Mouse (Mus musculus): Measurements from ENCODE around the gene Nkain1. TPM values are rescaled to one million over a fixed set of nuclear protein-coding genes. Genes with fewer than 3 reads are reported as not detected.

Nkain1 gene
- polyA plus RNA-seq, 1 experiment: not detected

GRCm38 (mm10) chr4:130521466-130521865 lies 52.5 kb downstream of the Nkain1 start:
- TF ChIP-seq POLR2A (IDR thresholded peaks at IDR 0.05; ENCODE audit: insufficient read depth, low read depth, low read length) (no peak), CTCF (IDR thresholded peaks at IDR 0.05; ENCODE audit: insufficient read depth, low read depth, low read length) (no peak)
- Histone ChIP-seq H3K4me3 (ENCODE audit: insufficient read depth, low read depth, low read length) (no peak overlapping the region), H3K27ac (ENCODE audit: insufficient read depth, low read depth, low read length) (no peak overlapping the region), H3K4me1 (ENCODE audit: control insufficient read depth, insufficient read depth, low read length) (peaks cover 11% of the 10 kb centered on the region)
- 97% methylated on average over 6 of the region's 6 CpGs for WGBS

GRCm38 (mm10) chr4:130520482-130520851 lies 53.5 kb downstream of the Nkain1 start:
- WGBS: 7% methylated on average over 9 of the region's 9 CpGs
- no peak overlapping the region for H3K27ac ChIP-seq (ENCODE audit: insufficient read depth, low read depth, low read length)
- peak overlapping the region; percentile 64 for H3K4me3 ChIP-seq (ENCODE audit: insufficient read depth, low read depth, low read length)
- no peak for TF ChIP-seq CTCF (IDR thresholded peaks at IDR 0.05; ENCODE audit: insufficient read depth, low read depth, low read length)
- TF ChIP-seq POLR2A (IDR thresholded peaks at IDR 0.05; ENCODE audit: insufficient read depth, low read depth, low read length): no peak
- peaks cover 11% of the 10 kb centered on the region for H3K4me1 ChIP-seq (ENCODE audit: control insufficient read depth, insufficient read depth, low read length)

- peak overlapping the region; percentile 64 for H3K4me3 ChIP-seq (ENCODE audit: insufficient read depth, low read depth, low read length)
- WGBS: 4% methylated on average over 40 of the region's 40 CpGs
- peaks cover 11% of the 10 kb centered on the region for H3K4me1 ChIP-seq (ENCODE audit: control insufficient read depth, insufficient read depth, low read length)
- TF ChIP-seq POLR2A (IDR thresholded peaks at IDR 0.05; ENCODE audit: insufficient read depth, low read depth, low read length) (no peak), CTCF (IDR thresholded peaks at IDR 0.05; ENCODE audit: insufficient read depth, low read depth, low read length) (no peak)
- no peak overlapping the region for H3K27ac ChIP-seq (ENCODE audit: insufficient read depth, low read depth, low read length)
Observed at GRCm38 (mm10) chr4:130519567-130520481, 54.1 kb downstream of the Nkain1 start.

GRCm38 (mm10) chr4:130516490-130516889 lies 57.5 kb downstream of the Nkain1 start:
- no peak overlapping the region for H3K4me3 ChIP-seq (ENCODE audit: insufficient read depth, low read depth, low read length)
- TF ChIP-seq CTCF (IDR thresholded peaks at IDR 0.05; ENCODE audit: insufficient read depth, low read depth, low read length) (no peak), POLR2A (IDR thresholded peaks at IDR 0.05; ENCODE audit: insufficient read depth, low read depth, low read length) (no peak)
- peaks cover 11% of the 10 kb centered on the region for H3K4me1 ChIP-seq (ENCODE audit: control insufficient read depth, insufficient read depth, low read length)
- 77% methylated on average over 6 of the region's 6 CpGs for WGBS
- no peak overlapping the region for H3K27ac ChIP-seq (ENCODE audit: insufficient read depth, low read depth, low read length)

Other genes starting within 250 kb of the Nkain1 start
- gene Zcchc17, start 214.2 kb downstream of the Nkain1 start, polyA plus RNA-seq (2012; ENCODE audit: insufficient read depth, insufficient read length, low replicate concordance, missing spikeins): not detected in 2 replicates
- not detected in 2 replicates for gene Snrnp40, start 214.0 kb downstream of the Nkain1 start, polyA plus RNA-seq (2012; ENCODE audit: insufficient read depth, insufficient read length, low replicate concordance, missing spikeins)
- 276 TPM in 1 of 2 replicates, not detected in the other for gene Pum1, start 89.1 kb upstream of the Nkain1 start, polyA plus RNA-seq (2012; ENCODE audit: insufficient read depth, insufficient read length, low replicate concordance, missing spikeins)
- 81.4 TPM in 1 of 2 replicates, not detected in the other for gene Sdc3, start 218.4 kb upstream of the Nkain1 start, polyA plus RNA-seq (2012; ENCODE audit: insufficient read depth, insufficient read length, low replicate concordance, missing spikeins)